Mouse (Mus musculus) hindbrain, embryonic 11.5 days (tissue): ENCODE measurements around the gene Thada. TPM values are rescaled to one million over a fixed set of nuclear protein-coding genes. Genes with fewer than 3 reads are reported as not detected.
A peak's percentile ranks its signal among the peaks of the same experiment; 100 is the strongest.

Experiments used
- ATAC-seq: fragments of 200-750 bp; cut with Nextera tagmentation; 2 replicates; pipeline ENCODE4 v1.8.0; 2017; ENCODE audit warnings: mild to moderate bottlenecking, moderate TSS enrichment, moderate library complexity; ENCODE audit not compliant: low FRiP score
- DNase-seq: peaks from one replicate; pipeline ENCODE4 v3.0.0-alpha.2; 2015; ENCODE audit warnings: low spot score
- H3K27ac ChIP-seq: fragments of 300-500 bp; sonication (generic); 2 replicates; pipeline ENCODE4 v1.5.1; 2014; ENCODE audit warnings: mild to moderate bottlenecking, low read depth, low read length
- H3K27me3 ChIP-seq: fragments of 300-500 bp; sonication (generic); 2 replicates; pipeline ENCODE4 v1.6.1; 2014; ENCODE audit warnings: mild to moderate bottlenecking, low read length, moderate library complexity, mixed read lengths; ENCODE audit not compliant: control insufficient read depth, insufficient read depth
- H3K36me3 ChIP-seq: fragments of 300-500 bp; sonication (generic); 2 replicates; pipeline ENCODE4 v1.6.1; 2014; ENCODE audit warnings: mild to moderate bottlenecking, low read length, moderate library complexity, mixed read lengths; ENCODE audit not compliant: control insufficient read depth, insufficient read depth
- H3K4me1 ChIP-seq: fragments of 300-500 bp; sonication (generic); replicated peaks from 2 replicates; pipeline ENCODE4 v1.6.1; 2014; ENCODE audit warnings: low read length, mixed read lengths; ENCODE audit not compliant: control insufficient read depth, insufficient read depth
- H3K4me2 ChIP-seq: fragments of 300-500 bp; sonication (generic); replicated peaks from 2 replicates; pipeline ENCODE4 v1.6.1; 2014; ENCODE audit warnings: mild to moderate bottlenecking, low read depth, low read length
- H3K4me3 ChIP-seq: fragments of 300-500 bp; sonication (generic); 2 replicates; pipeline ENCODE4 v1.5.1; 2014; ENCODE audit warnings: low read depth, low read length
- H3K9ac ChIP-seq: fragments of 300-500 bp; sonication (generic); 2 replicates; pipeline ENCODE4 v1.6.1; 2014; ENCODE audit warnings: low read depth, low read length
- H3K9me3 ChIP-seq: fragments of 300-500 bp; sonication (generic); 2 replicates; pipeline ENCODE4 v1.6.1; 2016; ENCODE audit warnings: low read length; ENCODE audit not compliant: control insufficient read depth
- WGBS: fragments of 180-500 bp; shearing (Covaris S2); extraction: QIAGEN DNeasy Blood & Tissue Kit; methylation state at CpG from one replicate; pipeline ENCODE4 v1.1.7; 2014; 5-methylcytosine and 5-hydroxymethylcytosine counted together
- polyA plus RNA-seq: library from polyadenylated mRNA; unstranded; fragments of >200 nt; fragmentation: Nextera tagmentation; extraction: Ambion mirVana; gene quantifications from 2 replicates; pipeline ENCODE4 v1.2.1, GENCODE M21; 2014

The Thada gene
- polyA plus RNA-seq, 1 experiment from 2014 or later = 13.1 TPM

DNA sequence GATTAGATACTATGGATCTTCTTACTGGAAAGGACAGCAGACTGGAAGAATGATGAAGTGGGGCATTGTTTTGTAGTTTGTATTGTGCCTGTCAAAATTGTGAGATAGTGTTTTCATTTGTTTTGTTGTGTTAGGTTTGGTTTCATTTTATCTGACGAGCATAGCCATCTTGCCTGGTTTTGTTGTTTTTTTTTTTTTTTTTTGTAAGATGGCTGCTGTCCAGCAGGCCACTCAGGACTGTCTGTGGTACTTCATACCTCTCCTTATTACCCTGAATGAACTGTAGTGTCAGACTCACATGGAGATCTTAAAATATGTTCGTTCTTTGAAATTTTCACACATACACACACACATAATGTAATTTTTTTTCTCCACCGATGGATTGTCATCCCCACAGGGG, 36.3 kb upstream of the Thada start:
- Histone ChIP-seq H3K9ac (no peak overlapping the region), H3K27me3 (no peaks in the 10 kb centered on the region), H3K9me3 (no peaks in the 10 kb centered on the region), H3K4me3 (no peak overlapping the region), H3K4me1 (no peaks in the 10 kb centered on the region), H3K4me2 (no peak overlapping the region), H3K27ac (no peak overlapping the region), H3K36me3 (no peaks in the 10 kb centered on the region)
- DNase-seq = no peak
- no peak for ATAC-seq
- 85% methylated on average over 3 of the region's 3 CpGs for WGBS

DNA sequence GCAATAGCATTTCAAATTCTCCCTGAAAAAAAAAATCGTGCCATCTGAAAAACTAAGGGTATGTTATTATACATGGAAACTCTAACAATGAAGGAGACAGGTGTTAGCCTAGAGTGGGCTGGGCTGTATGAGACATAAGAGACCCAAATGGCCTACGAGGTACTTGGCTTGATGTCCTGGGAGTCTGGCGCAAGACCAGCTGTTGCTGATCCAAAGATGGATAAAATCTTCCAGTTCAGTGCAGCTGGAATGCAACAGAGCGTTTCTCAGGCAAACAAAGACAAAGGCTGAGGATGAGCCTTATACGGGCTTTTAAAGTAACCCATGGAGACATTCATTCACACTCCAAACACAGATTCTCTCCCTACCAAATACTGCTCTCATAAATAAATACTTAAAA, 32.6 kb upstream of the Thada start:
- 40% methylated on average over 5 of the region's 5 CpGs for WGBS
- Histone ChIP-seq H3K36me3 (no peaks in the 10 kb centered on the region), H3K9ac (no peak overlapping the region), H3K4me3 (no peak overlapping the region), H3K27me3 (no peaks in the 10 kb centered on the region), H3K4me2 (no peak overlapping the region), H3K9me3 (no peaks in the 10 kb centered on the region), H3K4me1 (no peaks in the 10 kb centered on the region), H3K27ac (no peak overlapping the region)
- ATAC-seq = no peak
- DNase-seq = peak; percentile 10

DNA sequence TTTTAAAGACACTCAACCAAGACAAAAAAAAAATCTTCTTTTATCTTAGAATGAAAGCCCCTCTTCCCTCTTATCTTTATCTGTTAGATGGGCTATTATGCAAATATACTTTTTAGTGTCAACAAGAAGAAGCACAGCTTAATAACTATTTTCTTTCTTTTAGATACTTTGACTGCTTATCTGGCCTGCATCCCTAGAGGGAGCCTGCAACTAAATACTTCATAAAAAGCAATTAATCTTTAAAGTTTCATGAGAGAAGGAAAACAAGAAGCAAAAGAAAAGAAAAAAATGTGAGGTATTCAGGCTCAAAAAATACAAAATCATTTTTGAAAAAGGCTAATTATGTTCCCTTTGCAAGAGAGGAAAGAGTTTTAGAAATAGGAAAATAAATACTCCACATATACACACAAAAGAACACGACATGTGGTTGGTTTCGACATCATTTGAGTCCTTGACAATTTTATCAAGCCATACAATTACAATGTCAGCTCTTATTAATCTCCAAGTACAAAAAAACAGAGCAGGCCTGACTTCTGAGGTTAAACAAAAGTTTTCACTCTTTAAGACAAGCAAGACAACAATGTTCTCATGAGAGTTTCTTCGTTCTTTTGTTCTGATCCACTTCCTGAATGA, 32.1 kb upstream of the Thada start:
- DNase-seq = no peak
- H3K4me1 ChIP-seq = no peaks in the 10 kb centered on the region
- no peak overlapping the region for H3K9ac ChIP-seq
- ATAC-seq = no peak
- 76% methylated on average over 3 of the region's 3 CpGs for WGBS
- no peak overlapping the region for H3K4me3 ChIP-seq
- no peak overlapping the region for H3K4me2 ChIP-seq
- H3K36me3 ChIP-seq = no peaks in the 10 kb centered on the region
- no peak overlapping the region for H3K27ac ChIP-seq
- no peaks in the 10 kb centered on the region for H3K27me3 ChIP-seq
- no peaks in the 10 kb centered on the region for H3K9me3 ChIP-seq

DNA sequence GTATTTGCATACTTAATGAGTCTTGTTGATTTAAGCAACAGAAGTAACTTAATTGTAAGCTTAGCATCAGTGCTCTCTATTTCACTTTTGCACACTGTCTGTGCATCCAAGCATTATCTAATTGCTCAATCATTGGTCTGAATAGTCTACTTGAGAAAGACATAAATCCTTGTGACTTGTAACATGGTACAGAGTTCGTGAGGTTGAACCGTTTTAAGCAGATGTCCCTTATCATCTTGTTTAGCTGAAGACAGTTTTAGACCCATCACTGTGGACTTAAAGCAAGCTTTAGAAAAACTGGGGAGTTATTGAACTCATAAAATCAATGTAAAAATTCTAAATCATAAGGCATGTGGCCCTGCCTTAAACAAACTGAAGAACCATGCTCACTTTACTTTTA, 31.6 kb upstream of the Thada start:
- Histone ChIP-seq H3K4me2 (no peak overlapping the region), H3K9me3 (no peaks in the 10 kb centered on the region), H3K4me3 (no peak overlapping the region), H3K9ac (no peak overlapping the region), H3K36me3 (no peaks in the 10 kb centered on the region), H3K4me1 (no peaks in the 10 kb centered on the region), H3K27me3 (no peaks in the 10 kb centered on the region), H3K27ac (no peak overlapping the region)
- ATAC-seq (no peak), DNase-seq (no peak)
- WGBS = 60% methylated on average over 2 of the region's 2 CpGs

DNA sequence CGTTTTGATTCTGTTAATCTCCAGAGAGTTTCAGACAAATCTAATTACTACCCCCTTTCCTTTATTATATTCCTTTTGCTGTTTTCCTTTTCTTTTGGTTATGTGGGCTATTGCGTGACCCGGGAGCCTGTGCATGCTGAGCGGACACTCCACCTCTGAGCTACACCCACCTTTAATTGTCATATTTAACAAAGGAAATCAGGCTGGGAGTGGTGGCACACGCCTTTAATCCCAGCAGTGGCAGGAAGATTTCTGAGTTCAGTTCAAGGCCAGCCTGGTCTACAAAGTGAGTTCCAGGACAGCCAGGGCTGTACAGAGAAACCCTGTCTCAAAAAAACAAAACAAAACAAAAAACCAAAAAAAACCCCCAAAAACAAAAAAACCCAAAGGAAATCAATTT, 31.0 kb upstream of the Thada start:
- no peak overlapping the region for H3K4me3 ChIP-seq
- 87% methylated on average over 5 of the region's 5 CpGs for WGBS
- no peak overlapping the region for H3K27ac ChIP-seq
- DNase-seq (no peak), ATAC-seq (no peak)
- H3K9ac ChIP-seq = no peak overlapping the region
- H3K4me1 ChIP-seq = no peaks in the 10 kb centered on the region
- H3K9me3 ChIP-seq = no peaks in the 10 kb centered on the region
- H3K27me3 ChIP-seq = no peaks in the 10 kb centered on the region
- H3K4me2 ChIP-seq = no peak overlapping the region
- no peaks in the 10 kb centered on the region for H3K36me3 ChIP-seq

DNA sequence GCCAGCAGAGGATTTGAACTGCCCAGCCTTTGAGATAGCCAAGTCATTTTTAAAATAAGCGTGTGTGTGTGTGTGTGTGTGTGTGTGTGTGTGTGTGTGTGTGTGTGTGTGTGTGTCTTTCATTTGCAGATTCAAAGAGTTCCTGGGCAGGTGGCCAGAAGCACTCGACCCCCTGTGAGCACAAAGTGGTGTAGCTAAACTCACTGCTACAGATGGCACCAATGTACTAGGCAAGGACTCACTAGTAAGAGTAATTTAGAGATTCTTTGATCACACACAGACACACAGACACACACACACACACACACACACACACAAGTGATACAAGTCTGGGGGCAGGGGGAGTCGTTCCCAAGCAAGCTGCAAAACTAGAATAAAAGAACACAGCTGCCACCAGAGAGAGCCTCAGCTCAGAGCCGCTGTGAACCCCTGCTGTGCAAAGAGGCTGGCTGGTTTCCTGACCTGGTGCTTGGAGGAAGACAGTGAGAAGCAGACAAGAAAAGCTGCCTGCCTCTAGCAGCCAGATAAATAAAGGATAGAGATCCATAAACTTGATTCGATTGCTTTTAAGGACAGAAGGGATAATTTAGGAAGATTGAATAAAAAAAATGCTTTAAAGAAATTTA, 26.4 kb upstream of the Thada start:
- H3K27me3 ChIP-seq = no peaks in the 10 kb centered on the region
- no peaks in the 10 kb centered on the region for H3K36me3 ChIP-seq
- no peak for ATAC-seq
- H3K4me1 ChIP-seq = no peaks in the 10 kb centered on the region
- H3K27ac ChIP-seq = no peak overlapping the region
- peak; percentile 26 for DNase-seq
- no peak overlapping the region for H3K4me2 ChIP-seq
- H3K9ac ChIP-seq = no peak overlapping the region
- H3K9me3 ChIP-seq = no peaks in the 10 kb centered on the region
- WGBS = 32% methylated on average over 5 of the region's 5 CpGs
- H3K4me3 ChIP-seq = no peak overlapping the region

DNA sequence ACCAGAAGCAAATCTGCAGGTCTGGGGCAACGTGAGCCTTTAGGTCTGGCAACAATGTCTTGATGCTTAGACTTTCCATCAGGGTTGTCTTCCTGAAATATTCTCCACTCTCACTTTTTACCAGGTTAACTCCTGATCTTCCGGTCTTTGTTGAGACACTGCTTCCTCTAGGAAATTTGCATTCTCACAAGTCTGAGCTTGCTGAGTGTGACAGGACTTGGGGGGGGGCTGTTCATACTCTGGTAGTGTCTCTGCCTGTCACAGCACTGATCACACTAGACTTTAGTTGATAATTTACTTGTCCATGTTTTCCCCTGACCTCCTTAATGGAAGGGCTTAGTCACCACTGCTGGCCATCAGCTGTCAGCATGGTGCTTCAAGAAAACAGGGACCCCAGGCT, 21.4 kb upstream of the Thada start:
- no peak overlapping the region for H3K4me3 ChIP-seq
- H3K4me2 ChIP-seq = no peak overlapping the region
- no peak overlapping the region for H3K9ac ChIP-seq
- ATAC-seq (no peak), DNase-seq (no peak)
- WGBS = 81% methylated on average over 2 of the region's 2 CpGs
- H3K27me3 ChIP-seq = no peaks in the 10 kb centered on the region
- H3K36me3 ChIP-seq = no peaks in the 10 kb centered on the region
- no peaks in the 10 kb centered on the region for H3K9me3 ChIP-seq
- no peak overlapping the region for H3K27ac ChIP-seq
- H3K4me1 ChIP-seq = no peaks in the 10 kb centered on the region

DNA sequence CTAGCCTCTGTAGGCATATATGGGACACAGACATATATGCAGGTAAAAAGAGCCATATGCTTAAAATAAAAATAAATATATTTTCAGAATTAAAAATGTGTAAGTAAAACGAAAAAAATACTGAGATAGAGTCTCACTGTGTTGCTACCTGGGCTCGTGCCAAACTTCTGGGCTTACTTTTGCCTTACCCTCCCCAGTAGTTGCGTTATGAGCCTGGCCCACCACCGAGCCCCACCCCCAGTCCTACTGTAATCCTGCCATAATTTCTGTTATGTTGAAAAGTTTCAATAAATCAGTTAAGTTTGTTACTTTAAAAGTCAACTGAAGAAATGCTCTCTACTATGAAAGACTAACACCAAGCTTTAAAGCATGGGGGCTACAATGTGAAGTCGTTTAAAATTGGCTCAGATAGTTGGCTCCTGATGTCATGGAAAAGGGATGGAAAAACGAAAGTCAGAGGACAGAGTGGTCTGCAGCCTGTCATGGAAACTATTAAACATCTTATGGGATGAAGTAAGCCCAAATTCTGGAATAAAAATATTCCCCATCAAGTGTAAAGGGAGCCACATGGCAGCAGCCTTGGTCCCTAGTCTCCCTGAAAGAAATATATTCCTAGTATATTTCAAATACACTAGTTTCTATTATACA, 17.8 kb upstream of the Thada start:
- Histone ChIP-seq H3K27ac (no peak overlapping the region), H3K4me2 (no peak overlapping the region), H3K9ac (no peak overlapping the region), H3K27me3 (no peaks in the 10 kb centered on the region), H3K4me3 (no peak overlapping the region), H3K4me1 (no peaks in the 10 kb centered on the region), H3K36me3 (no peaks in the 10 kb centered on the region), H3K9me3 (no peaks in the 10 kb centered on the region)
- ATAC-seq (no peak), DNase-seq (no peak)
- 85% methylated on average over 6 of the region's 6 CpGs for WGBS

DNA sequence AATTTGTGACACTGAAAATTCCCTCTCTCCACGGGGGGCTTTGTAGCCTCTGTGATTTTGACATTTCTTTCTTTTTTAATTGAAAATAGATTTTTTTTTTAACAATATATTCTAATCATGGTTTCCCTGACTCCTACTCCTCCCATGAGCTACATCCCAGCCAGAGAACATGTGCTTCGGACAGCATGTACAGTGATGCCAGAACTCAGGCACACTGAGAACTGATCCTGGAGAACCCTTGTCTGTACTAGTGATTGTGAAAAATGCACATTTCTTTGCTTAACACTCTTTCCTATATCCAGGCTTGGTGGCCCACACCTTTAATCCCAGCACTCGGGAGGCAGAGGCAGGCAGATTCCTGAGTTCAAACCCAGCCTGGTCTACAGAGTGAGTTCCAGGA, 16.8 kb upstream of the Thada start:
- DNase-seq = no peak
- 88% methylated on average over 3 of the region's 3 CpGs for WGBS
- no peak overlapping the region for H3K27ac ChIP-seq
- H3K4me2 ChIP-seq = no peak overlapping the region
- H3K9ac ChIP-seq = no peak overlapping the region
- no peak for ATAC-seq
- no peaks in the 10 kb centered on the region for H3K9me3 ChIP-seq
- H3K27me3 ChIP-seq = no peaks in the 10 kb centered on the region
- no peaks in the 10 kb centered on the region for H3K4me1 ChIP-seq
- no peaks in the 10 kb centered on the region for H3K36me3 ChIP-seq
- no peak overlapping the region for H3K4me3 ChIP-seq
